Mouse (Mus musculus) hematopoietic stem cell, adult 5-6 weeks (primary cell): ENCODE measurements around the gene Dph5. TPM values are rescaled to one million over a fixed set of nuclear protein-coding genes. Genes with fewer than 3 reads are reported as not detected.

Experiments
- ATAC-seq, 2 experiments: fragments of 125-278 bp in 1 of 2; replicated peaks in 1 of 2; 2 replicates each; pipeline ENCODE4 v1.8.0; 2016 to 2017; ENCODE audit warnings: inconsistent platforms in 2 of 2, mild to moderate bottlenecking in 2 of 2, moderate number of reproducible peaks in 2 of 2, low read depth in 1 of 2, moderate TSS enrichment in 1 of 2; ENCODE audit not compliant: low FRiP score in 2 of 2, poor library complexity in 2 of 2, severe bottlenecking in 2 of 2, insufficient read depth in 1 of 2, low TSS enrichment in 1 of 2
- total RNA-seq: library from RNA; stranded (forward); fragments of 172-1452, 232-1000 nt; gene quantifications from 2 replicates; pipeline ENCODE4 v1.2.3, GENCODE M21; 2017

The Dph5 gene
- total RNA-seq, 1 experiment from 2014 or later = 127 TPM

DNA sequence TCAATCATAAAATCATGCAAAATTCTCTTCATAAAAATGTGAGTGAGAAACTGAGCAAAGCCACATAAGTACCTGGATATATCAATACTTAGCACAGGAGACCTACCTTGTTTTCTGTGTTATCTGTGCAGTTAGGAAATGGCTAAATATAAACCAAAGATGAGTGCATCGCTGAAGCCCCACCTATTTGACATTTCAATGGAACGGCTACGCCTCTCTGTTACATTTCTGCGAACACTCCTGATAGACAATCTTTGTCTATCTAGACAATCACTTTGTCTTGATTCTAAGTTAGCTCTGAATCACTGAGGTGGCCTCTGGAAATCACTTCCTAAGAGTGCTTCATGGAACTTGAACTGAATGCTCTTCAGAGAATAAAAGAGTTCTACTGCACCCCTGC, 52.9 kb downstream of the Dph5 start:
- no peak for ATAC-seq

DNA sequence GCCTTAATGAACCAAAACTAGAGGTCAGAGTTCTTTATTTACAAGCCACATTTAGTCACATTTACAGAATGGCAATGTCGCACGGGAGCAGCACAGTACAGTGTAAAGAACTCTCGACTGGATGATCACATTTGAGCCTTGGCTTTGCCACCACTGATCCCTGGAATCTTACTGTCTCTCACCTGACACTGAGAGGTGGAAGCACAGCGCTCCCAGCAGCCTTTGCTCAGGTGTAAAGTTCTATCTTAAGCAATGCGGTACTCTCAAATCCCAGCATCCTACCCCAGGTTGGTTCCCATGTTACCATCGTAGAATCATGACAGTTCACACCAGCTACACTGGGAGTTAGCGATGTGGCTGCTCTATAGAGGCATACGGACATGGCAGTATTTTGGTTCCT, 53.8 kb downstream of the Dph5 start:
- ATAC-seq = no peak

DNA sequence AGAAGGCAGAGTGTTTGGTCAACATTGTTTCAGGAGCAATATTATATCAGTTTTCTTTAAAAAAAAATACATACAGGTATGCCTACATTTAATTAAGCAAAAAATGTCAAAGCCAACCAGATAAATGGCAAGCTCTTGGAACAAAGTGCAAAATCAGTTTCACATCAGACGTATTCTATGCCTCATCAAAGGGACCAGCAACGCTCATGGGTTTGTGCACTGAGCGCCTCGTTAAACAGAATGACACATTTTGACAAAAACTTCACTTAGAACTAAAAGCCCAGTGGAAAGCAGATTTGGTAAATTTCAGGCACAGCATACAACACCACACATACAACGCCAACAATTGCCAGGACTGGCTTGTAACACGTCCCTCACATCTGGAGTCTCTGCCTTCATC, 56.7 kb downstream of the Dph5 start:
- ATAC-seq = no peak

DNA sequence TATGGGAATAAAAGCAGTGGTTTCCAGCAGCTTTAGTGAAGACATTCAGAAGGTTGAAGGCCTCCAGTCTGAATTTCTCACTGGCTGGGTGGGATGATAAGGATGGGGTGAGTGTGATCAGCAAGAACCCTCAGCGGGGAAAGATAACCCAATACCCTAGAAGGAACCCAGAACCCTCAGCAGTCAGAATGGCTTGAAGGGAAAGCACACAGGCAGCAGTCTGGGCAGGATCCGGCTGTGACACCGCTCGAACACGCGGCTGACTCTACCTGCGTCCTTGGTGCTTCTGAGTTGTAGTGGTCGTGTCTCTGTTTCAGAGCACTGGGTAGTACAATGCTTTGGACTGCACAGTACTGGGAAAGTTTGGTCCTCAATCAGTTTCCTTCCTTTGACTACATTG, 58.6 kb downstream of the Dph5 start:
- no peak for ATAC-seq

DNA sequence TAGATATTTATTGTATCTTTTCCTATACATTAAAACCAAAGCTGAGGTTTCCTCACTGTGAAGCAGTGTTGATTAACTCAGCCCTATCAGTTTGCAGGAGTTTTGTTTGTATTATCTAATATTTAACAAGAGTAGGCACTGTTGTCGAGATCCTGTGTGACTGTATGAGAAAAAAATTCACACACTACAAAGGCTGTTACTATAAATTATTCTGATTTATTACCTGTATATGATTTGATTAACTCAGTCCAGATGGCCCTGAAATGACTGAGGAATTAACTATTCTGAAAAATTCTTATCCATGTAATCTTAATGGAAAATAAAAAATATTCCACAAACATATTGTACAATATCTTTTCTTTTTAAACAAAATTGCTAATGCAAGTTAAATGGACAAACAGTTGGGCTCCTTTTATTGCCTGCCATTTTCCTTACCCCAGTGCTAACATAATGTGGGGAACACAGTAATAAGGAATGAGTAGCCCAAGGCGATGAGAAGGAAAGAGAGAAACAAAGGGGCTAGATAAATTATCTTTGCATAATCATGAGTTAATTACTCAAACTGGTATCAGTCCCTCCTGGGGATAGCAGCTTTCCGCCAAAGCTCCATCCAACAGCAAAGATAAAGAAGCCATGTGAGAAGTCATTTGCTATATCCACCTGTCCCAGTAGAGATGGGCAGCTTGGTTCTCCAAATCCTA, 61.7 kb downstream of the Dph5 start:
- no peak for ATAC-seq

DNA sequence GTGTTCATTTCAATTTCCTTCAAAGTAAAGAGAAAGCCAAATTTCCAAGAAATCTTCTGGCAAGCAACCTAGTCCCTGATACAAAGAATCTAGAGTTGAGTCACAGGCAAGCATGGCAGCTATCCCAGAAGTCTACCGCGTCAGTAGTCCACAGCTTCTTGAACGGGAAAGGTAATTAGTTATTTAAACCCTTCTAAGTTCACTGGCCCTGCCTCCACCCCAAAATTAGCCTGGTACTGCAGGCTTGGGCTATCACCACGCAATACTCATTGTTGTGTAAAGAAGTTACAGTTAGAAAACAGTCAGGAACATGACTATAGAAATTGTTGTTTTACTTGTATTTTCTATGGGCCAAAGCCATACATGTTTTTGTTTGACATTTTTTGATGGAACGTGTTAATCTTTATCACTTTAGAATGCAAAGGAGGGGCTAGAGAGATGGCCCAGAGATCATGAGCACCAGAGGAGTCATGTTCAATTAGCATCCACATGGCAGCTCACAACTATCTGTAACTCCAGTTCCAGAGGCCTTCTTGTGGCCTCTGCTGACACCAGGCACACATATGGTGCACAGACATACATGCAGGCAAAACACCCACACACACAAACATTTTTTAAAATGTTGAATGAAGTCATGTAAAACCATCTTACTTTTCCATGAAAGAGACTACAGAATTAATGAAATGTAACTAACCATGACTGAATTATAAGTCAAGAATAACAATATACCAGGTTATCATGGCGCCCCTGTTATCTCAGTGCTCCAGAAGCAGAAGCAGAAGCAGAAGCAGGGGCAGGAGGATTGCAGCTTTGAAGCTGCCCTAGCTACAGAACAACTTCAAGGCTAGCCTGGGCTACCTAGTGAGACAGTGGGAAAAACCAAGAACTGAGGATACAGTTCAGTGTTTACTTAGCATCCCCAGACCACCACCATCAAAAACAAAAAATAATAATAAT, 62.6 kb downstream of the Dph5 start:
- no peak for ATAC-seq

DNA sequence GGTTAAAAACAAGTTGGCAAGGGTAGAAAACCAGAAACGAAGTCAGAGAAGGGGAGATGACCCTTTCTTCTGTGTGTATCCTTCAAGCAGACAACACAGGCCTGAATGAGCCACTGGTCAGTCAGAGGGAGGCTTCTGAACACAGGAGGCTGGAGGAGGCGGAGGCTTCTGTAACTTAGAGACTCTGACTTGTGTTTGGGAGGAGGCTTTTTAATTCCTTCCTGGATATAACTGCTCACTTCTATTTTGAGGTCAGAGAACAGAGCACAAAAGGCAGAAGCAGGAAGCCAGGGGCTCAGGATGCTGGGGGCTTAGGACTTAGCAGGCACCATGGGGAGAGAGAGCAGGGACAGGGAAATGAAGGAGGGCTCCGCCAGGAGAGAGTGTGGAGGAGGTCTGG, 63.6 kb downstream of the Dph5 start:
- ATAC-seq = no peak

DNA sequence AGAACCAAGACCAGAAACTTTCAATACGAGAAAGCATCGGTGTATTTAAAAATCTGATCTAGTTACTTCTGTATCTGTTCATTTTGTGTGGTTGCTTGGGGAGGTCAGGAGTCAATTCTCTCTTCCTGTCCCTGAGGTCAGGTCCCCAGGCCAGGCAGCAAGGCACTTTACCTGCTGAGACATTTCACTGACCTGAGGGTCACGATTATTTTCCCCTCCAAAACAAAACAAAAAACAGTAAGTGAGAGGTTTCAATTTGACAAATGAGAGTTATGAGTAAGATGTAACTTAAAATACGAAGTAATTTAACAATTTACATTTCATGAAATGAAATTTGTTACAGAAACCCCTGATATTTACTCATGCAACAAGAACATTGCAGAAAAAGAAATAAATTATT, 64.7 kb downstream of the Dph5 start:
- ATAC-seq = no peak

DNA sequence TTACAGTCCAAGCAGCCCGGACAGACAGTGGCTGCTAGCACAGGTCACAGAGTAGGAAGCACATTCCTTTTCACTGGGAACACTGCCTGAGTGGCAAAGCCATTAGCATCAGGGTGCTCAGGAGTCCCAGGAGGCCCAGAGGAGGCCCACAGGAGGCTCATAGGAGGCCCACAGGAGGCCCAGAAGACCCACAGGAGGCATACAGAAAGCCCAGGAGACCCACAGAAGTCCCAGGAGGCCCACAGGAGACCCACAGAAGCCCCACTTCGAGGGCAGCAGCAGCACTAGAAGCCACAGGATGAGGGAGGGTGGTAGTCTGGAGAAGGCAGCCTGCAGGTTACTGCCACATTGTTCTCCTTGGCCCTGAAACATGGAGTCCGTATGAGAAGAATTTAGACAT, 65.5 kb downstream of the Dph5 start:
- ATAC-seq = no peak

DNA sequence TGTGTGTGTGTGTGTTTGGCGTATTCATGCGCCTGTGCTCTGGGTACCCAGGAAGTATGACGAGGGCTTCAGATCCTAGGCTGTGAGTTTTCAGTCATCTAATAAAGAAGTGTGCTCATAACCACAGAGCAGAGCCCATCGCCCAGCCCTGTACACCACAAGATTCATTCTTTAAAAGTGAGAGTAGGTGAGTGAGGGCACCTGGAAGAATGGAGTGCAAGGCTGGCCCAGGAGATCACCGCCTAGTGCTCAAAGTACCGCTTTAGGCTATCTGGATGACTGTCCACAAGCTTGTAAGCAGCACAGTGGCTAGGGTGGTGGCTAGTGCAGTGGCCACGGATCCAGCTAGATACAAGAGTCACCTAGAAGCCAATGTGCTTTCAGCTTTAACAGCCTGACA, 69.6 kb downstream of the Dph5 start:
- no peak for ATAC-seq

DNA sequence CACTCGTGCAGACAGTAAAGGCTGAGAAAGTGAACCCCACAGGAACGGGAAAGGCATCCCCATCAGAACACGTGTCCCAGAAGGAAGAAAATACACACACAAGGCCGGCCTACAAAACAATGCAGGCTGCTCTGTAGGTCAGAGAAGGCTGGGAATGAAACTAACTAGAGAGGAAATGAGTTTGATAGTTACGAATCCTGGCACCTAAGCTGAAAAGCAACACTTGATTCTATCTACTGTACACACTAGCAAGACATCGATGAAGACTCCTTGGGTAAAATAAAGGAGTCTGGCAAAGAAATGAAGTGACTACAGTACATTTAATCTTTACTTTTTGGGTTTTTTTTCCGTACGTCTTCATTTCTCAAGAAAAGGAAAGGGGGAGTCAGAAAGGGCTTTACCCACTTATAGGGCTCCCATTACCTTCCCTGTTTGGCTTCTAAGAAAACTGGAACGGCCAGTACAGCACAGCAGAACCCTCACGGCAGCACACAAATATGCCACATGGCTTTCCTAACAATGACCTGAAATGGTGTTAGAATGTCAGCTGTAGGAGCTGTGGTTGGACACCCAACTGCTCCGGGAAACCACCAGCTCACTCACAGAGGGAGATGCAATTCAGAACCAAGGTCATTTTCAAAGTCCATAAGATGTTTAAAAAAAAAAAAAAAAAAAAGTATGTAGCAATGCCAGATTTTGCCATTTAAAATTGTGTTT, 73.8 kb downstream of the Dph5 start:
- ATAC-seq = no peak

DNA sequence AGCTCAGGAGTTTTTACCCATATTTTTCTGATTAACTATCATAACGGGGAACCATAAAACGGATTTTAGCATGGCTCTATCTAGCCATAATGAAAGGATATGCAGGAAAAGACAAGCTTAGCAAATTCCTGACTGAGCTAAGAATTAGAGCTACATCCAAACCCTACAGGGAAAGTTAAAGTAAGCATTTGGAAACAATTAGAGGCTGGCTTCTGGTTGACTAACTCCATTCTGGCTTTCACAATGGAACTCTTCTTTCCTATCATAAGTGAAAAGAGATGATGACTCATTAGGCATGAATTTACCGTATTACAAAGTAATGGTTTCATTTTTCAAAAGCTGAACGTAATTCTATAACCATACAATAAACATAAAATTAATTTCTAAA, 74.4 kb downstream of the Dph5 start:
- no peak for ATAC-seq

DNA sequence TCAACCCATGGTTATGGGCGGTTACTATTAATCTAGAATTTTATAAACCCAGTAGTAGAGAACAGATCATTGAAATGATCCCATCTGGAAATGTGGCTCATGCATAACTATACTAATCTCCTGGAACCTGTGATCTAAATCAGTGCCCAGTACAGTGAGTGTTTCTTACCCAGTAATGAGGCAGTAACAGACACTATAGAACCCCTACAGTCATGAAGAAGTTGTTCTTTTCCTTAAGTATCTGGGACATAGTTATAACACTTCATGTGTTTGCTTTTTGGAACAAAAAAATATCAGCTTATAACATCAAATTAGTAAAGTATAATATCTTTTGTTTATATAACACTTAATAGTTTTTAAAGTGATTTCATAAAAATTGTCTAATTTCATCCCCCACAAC, 76.0 kb downstream of the Dph5 start:
- ATAC-seq = no peak

DNA sequence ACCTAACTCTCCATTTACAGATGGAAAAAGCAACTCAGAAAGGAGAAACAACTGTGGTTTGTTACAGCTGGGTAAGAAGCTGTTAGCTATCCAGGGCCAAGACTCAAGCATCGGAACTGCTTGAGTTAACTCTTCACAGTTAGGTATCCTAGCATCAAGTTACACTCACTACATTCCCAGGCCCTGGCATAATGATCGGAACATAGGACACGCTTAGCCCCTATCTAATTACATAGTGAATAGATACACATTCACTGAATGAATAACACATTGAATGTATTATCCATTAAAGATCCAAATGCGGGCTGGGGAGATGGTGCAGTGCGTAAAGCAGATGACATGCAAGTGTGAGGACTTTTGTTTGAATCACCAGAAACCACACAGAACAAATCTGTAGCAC, 76.4 kb downstream of the Dph5 start:
- ATAC-seq = no peak

DNA sequence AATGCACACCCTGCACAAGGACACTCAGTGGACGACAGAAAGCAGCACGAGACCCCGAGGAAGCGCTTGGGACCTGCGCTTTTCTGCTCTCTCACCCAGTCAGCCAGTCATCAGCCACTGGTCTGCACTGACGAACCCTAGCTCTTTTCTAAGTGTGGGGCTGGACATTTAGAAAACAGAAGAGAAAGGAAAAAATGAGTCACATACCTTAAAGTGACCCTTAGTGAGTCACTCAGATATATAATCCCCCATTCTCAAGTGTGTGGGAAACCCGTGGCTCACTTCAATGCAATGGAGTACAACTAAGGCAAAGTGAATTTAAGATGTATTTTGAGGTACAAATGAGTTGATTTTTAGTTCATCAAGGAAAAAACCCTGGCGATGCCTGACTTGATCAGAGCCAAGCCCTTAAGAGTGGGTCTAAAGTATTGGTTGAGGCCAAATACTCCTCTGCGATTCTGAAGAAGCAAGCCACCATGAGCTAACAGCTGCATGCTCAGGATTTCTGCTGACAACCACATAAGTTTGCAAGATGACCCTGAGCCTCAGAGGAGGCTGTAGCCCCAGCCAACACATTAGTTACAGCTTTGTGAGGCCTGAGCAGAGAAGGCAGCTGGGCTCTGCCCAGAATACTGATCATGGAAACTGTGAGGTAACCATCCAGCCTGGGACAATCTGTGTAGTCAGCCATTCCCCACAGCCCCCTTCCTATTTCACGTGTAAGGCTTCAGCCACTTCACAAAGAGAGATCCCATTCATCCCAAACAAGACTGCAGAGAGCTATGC, 81.3 kb downstream of the Dph5 start:
- ATAC-seq = no peak

DNA sequence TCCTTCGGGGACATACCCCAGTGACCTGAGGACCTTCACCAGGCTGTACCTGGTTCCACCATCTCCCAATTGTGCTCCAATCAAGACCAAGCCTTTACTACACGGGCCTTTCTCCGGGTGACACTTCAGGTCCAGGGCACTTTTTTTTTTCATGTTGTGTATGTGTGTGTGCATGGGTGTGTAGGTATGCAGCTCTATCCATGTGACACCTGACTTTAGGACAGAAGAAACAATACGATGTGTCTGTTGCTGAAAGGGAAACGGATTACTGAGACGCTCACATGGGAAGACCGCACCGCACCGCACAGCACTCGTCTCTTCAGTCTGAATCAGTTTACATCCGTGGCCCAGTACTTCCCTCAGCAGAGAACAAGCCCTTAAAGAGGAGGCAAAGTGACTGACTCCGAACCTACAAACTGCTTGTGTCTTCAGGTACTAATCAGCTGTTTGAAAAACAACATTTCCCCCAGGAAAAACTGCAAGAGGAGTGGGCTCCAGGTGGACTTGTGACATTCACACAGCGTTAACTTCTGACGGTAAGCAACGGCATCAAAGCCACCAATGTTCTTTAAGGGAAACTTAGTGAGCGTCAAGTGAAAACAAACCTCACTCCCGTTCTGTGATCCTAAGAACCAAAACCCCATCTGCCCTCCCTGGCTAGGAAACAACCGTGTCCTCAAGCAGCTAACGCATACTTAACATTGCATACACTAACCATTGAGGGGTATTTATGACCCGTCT, 83.6 kb downstream of the Dph5 start:
- ATAC-seq = no peak
